Mouse (Mus musculus): Measurements from ENCODE around the gene Cacnb2. TPM values are rescaled to one million over a fixed set of nuclear protein-coding genes. Genes with fewer than 3 reads are reported as not detected.
A peak's percentile ranks its signal among the peaks of the same experiment; 100 is the strongest.

Cacnb2 gene
- polyA plus RNA-seq, 1 experiment from 2014 or later, result 2.7 TPM

DNA sequence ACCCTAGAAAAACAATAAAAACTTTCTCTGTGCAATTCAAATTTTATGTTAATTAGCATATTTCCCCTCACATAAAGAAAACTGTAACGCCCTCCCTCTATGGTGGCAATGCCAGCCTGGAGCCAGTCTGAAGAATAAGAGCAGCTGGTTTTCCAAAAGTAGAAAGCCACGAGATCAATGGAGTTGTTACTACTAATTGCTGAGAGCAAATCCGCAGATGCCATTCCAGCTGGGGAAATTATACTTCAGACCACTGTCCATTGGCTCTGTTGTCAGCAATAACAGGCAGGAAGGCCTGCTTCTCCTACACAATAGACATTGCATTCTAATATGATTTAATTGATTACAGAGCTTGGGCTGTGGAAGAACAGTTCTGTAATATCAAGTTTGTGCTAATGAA, 257.5 kb downstream of the Cacnb2 start:
- no peaks in the 10 kb centered on the region for H3K27me3 ChIP-seq (ENCODE audit: poor library complexity, severe bottlenecking)
- no peaks in the 10 kb centered on the region for H3K9me3 ChIP-seq
- H3K36me3 ChIP-seq (replicated peaks), result no peaks in the 10 kb centered on the region
- peaks cover 18% of the 10 kb centered on the region for H3K4me1 ChIP-seq
- no peak overlapping the region for H3K4me3 ChIP-seq
- H3K27ac ChIP-seq, result no peak overlapping the region
- DNase-seq (ENCODE audit: extremely low spot score, low spot score), result no peak
- WGBS, result 76% methylated on average over 3 of the region's 3 CpGs

DNA sequence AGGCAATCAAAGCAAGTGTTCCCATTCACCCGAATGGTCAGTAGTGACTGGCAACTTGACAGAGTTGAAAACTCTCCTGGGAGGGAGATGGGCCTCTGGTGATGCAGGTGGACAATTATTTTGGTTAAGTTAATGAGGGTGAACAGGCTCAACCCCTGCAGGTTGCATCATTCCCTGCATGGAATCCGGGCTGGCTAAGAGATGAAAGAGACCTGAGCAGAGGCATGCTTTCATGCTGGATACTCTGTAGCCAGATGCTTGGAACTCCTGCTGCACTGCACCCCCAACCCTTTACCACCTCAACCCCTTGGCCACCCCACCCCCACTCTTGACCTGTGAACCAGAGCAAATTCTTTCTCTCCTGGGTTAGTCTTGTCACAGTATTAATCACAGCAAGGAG, 258.7 kb downstream of the Cacnb2 start:
- no peak for DNase-seq (ENCODE audit: extremely low spot score, low spot score)
- Histone ChIP-seq H3K27ac (no peak overlapping the region), H3K4me1 (peaks cover 18% of the 10 kb centered on the region), H3K9me3 (no peaks in the 10 kb centered on the region), H3K4me3 (no peak overlapping the region), H3K36me3 (replicated peaks) (no peaks in the 10 kb centered on the region), H3K27me3 (ENCODE audit: poor library complexity, severe bottlenecking) (no peaks in the 10 kb centered on the region)
- 22% methylated on average over 2 of the region's 2 CpGs for WGBS

DNA sequence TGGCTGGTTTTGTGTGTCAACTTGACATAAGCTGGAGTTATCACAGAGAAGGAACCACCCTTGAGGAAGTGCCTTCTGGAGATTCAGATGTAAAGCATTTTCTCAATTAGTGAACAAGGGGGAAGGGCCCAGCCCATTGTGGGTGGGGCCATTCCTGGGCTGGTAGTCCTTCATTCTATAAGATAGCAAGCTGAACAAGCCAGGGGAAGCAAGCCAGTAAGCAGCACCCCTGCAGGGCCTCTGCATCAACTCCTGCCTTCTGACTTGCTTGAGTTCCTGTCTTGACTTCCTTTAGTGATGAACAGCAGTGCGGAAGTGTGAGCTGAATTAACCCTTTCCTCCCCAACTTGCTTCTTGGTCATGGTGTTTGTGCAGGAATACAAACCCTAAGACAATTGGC, 260.1 kb downstream of the Cacnb2 start:
- no peak for DNase-seq (ENCODE audit: extremely low spot score, low spot score)
- no peak overlapping the region for H3K4me3 ChIP-seq

DNA sequence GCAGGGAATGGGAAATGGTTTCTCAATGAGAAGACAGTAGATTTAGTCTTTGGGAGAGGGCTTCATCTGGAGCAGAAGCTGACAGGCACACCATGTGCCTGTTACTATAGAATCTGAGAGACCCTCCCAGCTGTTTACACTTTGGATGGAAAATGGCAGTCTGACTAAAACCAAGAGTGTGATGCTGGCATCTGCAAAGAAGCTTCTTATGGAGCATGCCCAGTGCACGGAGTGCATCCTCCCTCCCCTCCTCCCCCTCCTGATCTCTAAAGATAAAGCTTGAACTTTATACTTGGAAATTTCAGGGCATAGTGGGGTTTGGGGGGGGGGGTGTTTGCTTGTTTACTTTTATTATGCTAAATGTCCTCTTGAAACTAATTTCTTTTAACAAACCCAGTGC, 270.2 kb downstream of the Cacnb2 start:
- DNase-seq (ENCODE audit: extremely low spot score, low spot score), result no peak
- Histone ChIP-seq H3K27ac (no peak overlapping the region), H3K9me3 (no peaks in the 10 kb centered on the region), H3K4me3 (no peak overlapping the region), H3K27me3 (ENCODE audit: poor library complexity, severe bottlenecking) (0 out of 2 replicates have a peak, but pooled peaks cover 8% of the 10 kb centered on the region), H3K4me1 (peaks cover 28% of the 10 kb centered on the region), H3K36me3 (replicated peaks) (no peaks in the 10 kb centered on the region)
- 55% methylated on average over 1 of the region's 1 CpGs for WGBS

More for the DNA sequence above, 260.1 kb downstream of the Cacnb2 start:
- 48% methylated on average over 1 of the region's 1 CpGs for WGBS
- H3K27ac ChIP-seq, result no peak overlapping the region
- H3K4me1 ChIP-seq, result peaks cover 18% of the 10 kb centered on the region
- H3K9me3 ChIP-seq, result no peaks in the 10 kb centered on the region
- no peaks in the 10 kb centered on the region for H3K36me3 ChIP-seq (replicated peaks)
- H3K27me3 ChIP-seq (ENCODE audit: poor library complexity, severe bottlenecking), result no peaks in the 10 kb centered on the region

DNA sequence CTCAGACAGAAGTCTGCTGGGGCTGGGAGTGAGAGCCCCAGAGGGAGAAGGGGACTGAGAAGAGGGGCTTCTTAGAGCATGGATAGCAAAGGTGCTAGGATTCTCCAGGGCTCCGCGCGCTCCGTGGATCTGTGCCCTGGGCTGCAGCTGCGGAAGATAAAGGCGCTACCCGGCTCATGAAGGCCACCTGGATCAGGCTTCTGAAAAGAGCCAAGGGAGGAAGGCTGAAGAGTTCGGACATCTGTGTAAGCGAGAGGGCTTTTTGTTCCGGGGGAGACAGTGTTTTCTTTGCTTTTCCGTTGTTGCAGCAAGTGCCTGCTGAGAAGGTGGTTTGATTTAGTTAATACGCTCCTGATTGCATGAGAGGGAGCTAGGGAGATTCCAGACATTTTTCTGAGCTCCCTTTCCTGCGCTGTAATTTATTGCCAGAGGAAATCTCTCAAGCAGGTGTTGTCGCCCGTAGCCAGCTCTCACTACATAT, 270.9 kb downstream of the Cacnb2 start:
- H3K27me3 ChIP-seq (ENCODE audit: poor library complexity, severe bottlenecking), result 0 out of 2 replicates have a peak, but pooled peaks cover 8% of the 10 kb centered on the region
- H3K9me3 ChIP-seq, result no peaks in the 10 kb centered on the region
- peaks cover 28% of the 10 kb centered on the region for H3K4me1 ChIP-seq
- H3K36me3 ChIP-seq (replicated peaks), result no peaks in the 10 kb centered on the region
- peak; percentile 20 for DNase-seq (ENCODE audit: extremely low spot score, low spot score)
- 11% methylated on average over 15 of the region's 15 CpGs for WGBS
- peak overlapping the region; percentile 68; the same call in 1 of the 2 replicates for H3K27ac ChIP-seq
- H3K4me3 ChIP-seq, result peak overlapping the region; percentile 37

DNA sequence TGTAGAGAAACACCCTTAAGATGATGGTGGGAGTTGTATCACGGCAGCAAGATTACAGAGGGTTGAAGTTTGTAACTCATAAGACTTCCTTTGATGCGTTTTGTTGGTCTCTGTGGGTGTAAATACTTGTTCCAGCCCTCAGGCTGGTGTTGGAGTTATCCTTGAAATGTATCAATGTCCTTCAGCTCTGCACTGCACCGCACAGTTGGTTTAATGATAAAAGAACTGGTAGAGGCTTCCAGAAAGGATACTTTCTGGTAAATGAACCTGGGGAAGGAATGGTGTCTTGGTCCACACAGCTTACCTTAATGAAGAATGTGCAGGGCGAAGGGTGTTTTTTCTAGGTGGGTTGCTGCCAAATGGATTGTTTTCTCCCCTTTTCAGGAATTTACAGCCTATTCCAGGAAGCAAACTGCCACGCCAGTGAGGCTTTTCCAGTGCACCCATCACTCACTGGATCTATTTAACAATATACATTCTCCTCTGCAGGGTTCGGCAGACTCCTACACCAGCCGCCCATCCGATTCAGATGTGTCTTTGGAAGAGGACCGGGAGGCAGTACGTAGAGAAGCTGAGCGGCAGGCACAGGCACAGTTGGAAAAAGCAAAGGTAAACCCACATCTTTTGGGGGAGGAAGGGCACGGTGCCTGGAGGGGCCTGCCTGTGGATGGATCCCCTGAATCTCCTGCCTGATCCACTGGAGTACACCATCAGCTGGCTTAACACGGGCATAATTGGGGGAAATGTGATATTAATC, 271.6 kb downstream of the Cacnb2 start:
- DNase-seq (ENCODE audit: extremely low spot score, low spot score), result no peak
- Histone ChIP-seq H3K27me3 (ENCODE audit: poor library complexity, severe bottlenecking) (0 out of 2 replicates have a peak, but pooled peaks cover 8% of the 10 kb centered on the region), H3K36me3 (replicated peaks) (no peaks in the 10 kb centered on the region), H3K4me1 (peaks cover 28% of the 10 kb centered on the region), H3K27ac (no peak overlapping the region), H3K4me3 (peak overlapping the region; percentile 37), H3K9me3 (no peaks in the 10 kb centered on the region)
- WGBS, result 47% methylated on average over 13 of the region's 13 CpGs

DNA sequence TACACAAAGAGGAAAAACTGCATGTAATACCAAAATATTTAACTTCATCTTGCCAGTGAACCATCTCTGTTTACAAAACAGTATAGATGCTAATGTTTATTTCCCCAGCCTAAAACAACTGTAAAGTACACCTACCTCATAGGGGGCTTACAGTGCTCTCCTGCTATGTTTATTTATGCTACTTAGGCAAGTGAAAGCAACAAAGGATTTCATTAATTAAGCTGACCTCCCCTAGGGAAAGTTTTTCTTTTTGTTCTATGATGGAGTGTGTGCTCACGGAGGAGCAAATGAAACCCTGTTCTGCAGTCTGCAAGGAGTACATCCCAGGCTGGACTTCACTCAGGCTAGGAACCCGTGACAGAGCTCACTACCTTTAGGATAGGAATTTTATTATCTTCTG, 272.2 kb downstream of the Cacnb2 start:
- no peak for DNase-seq (ENCODE audit: extremely low spot score, low spot score)
- Histone ChIP-seq H3K27me3 (ENCODE audit: poor library complexity, severe bottlenecking) (0 out of 2 replicates have a peak, but pooled peaks cover 8% of the 10 kb centered on the region), H3K27ac (no peak overlapping the region), H3K4me3 (no peak overlapping the region), H3K9me3 (no peaks in the 10 kb centered on the region), H3K36me3 (replicated peaks) (no peaks in the 10 kb centered on the region), H3K4me1 (peaks cover 28% of the 10 kb centered on the region)
- WGBS, result 41% methylated on average over 2 of the region's 2 CpGs

DNA sequence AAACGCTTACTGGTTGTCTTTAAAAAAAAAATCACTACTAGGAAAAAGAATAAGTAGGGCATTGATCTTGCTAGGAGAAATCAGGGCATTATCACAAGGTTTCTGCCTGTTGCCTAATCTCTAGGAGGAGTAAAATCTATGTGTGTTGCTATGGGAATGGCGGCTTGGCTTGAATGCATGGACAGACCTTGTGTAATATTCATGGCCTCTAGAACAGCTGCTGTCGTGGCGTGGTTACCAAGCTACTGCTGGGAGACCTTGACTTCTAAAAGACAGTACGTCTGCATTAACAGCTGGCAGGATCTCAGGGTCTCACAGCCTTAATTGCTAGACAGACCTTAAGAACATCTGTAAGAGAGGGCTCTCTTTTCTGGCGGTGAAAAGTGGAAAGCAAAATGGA, 272.7 kb downstream of the Cacnb2 start:
- no peak overlapping the region for H3K4me3 ChIP-seq
- H3K36me3 ChIP-seq (replicated peaks), result no peaks in the 10 kb centered on the region
- H3K27me3 ChIP-seq (ENCODE audit: poor library complexity, severe bottlenecking), result 0 out of 2 replicates have a peak, but pooled peaks cover 8% of the 10 kb centered on the region
- no peak for DNase-seq (ENCODE audit: extremely low spot score, low spot score)
- no peaks in the 10 kb centered on the region for H3K9me3 ChIP-seq
- H3K27ac ChIP-seq, result no peak overlapping the region
- peaks cover 28% of the 10 kb centered on the region for H3K4me1 ChIP-seq
- 81% methylated on average over 6 of the region's 6 CpGs for WGBS

DNA sequence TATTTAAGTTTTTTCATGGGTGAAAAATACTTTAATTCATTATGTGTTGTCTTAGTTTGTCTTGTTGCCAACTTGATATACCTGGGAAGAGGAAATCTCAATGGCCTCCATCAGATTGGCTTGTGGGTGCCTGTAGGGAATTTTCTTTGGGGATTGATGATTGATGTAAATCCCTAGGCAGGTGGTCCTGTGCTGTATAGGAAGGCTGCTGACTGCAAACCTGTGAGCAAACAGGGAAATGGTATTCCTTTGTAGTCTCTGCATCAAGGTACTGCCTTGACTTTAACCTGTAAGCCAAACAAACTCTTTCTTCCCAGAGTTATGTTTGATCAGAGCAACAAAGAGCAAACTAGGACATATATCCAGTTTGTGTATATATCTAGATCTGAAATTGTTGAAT, 276.1 kb downstream of the Cacnb2 start:
- no peaks in the 10 kb centered on the region for H3K36me3 ChIP-seq (replicated peaks)
- no peak overlapping the region for H3K27ac ChIP-seq

DNA sequence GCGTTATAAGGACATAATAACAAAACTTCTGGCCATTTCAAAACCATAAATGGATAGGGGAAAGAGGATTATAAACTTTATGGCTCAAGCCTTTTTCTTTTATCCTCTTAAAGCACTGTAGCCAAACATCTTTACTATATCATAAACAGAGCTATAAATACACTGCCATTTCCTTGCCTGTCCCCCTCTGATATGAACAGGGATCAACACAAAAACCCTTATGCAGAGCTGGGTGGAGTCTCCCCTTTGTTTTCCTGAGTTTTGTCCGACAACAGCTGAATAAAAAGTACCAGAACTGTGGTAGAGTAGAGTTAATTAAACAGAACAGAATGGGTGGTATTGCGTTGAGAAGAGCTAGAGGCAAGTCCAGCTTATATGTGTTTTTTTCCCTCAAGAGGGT, 280.6 kb downstream of the Cacnb2 start:
- Histone ChIP-seq H3K4me1 (no peaks in the 10 kb centered on the region), H3K36me3 (replicated peaks) (no peaks in the 10 kb centered on the region), H3K4me3 (no peak overlapping the region), H3K27me3 (ENCODE audit: poor library complexity, severe bottlenecking) (no peaks in the 10 kb centered on the region), H3K27ac (no peak overlapping the region), H3K9me3 (no peaks in the 10 kb centered on the region)
- no peak for DNase-seq (ENCODE audit: extremely low spot score, low spot score)
- WGBS, result 84% methylated on average over 3 of the region's 3 CpGs

More for the DNA sequence above, 276.1 kb downstream of the Cacnb2 start:
- DNase-seq (ENCODE audit: extremely low spot score, low spot score), result no peak
- 0 out of 2 replicates have a peak, but pooled peaks cover 8% of the 10 kb centered on the region for H3K27me3 ChIP-seq (ENCODE audit: poor library complexity, severe bottlenecking)
- no peaks in the 10 kb centered on the region for H3K9me3 ChIP-seq
- H3K4me1 ChIP-seq, result peaks cover 19% of the 10 kb centered on the region
- H3K4me3 ChIP-seq, result no peak overlapping the region

DNA sequence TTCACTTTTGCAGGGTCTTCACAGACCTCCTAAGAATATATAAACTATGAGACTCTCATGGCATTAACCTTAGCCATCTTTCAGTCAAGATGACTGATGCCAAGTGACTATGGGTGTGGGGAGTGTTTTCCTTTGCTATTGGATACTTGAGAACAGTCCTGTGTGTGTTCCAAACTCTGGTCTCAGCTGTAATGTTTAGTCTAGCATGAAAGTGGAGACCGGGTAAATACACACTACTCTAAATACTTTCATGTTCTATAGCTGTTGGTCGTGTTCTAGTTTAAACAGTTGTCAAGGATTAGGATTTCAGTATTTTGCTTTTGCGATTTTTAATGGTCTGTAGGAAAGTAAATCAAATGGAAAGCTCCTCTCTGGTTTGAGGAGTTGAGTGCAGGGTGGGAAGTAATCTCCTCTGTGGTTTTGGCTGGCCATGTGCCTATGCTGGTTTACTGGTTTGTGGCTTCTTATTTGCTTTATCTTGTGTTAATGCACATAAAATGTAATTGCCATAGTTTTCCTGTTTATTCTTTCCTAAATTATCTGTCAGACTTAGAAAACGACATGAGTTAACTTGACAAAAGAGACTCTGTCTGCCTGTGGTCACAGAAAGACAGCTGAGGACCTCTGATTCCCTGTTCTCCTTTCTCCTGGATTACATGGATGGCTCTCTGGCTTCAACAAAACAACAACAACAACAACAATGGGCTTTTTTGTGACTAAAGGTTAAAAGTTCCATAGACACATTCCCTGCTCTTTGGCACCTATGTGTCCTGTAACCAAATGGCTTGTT, 285.7 kb downstream of the Cacnb2 start:
- Histone ChIP-seq H3K27me3 (ENCODE audit: poor library complexity, severe bottlenecking) (no peaks in the 10 kb centered on the region), H3K27ac (no peak overlapping the region), H3K9me3 (no peaks in the 10 kb centered on the region), H3K4me3 (no peak overlapping the region), H3K36me3 (replicated peaks) (no peaks in the 10 kb centered on the region), H3K4me1 (no peaks in the 10 kb centered on the region)
- no peak for DNase-seq (ENCODE audit: extremely low spot score, low spot score)
- WGBS, result 75% methylated on average over 4 of the region's 4 CpGs

DNA sequence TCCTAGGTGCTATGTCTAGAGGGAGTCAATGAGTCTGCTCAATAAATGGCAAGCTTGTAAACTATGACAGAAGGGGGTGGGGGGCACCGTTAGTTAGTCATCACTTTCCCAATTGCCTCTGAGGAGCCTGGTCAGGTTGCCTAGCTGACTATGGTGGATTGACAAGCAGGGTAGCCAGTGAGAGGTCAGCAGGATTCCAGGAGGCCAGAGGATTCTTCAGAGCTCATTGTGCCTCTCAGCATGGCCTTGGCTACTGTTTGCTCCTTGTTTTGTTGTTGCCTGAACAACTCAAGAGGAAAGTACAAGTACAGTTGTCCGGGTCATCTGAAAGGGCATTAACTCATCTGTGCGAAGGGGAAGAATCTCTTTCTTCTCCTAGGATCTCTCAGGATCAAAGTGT, 300.9 kb downstream of the Cacnb2 start:
- peaks cover 32% of the 10 kb centered on the region for H3K4me1 ChIP-seq
- no peaks in the 10 kb centered on the region for H3K27me3 ChIP-seq (ENCODE audit: poor library complexity, severe bottlenecking)
- no peak for DNase-seq (ENCODE audit: extremely low spot score, low spot score)
- no peak overlapping the region for H3K27ac ChIP-seq
- H3K36me3 ChIP-seq (replicated peaks), result no peaks in the 10 kb centered on the region
- no peak overlapping the region for H3K4me3 ChIP-seq
- WGBS, result 27% methylated on average over 3 of the region's 3 CpGs
- H3K9me3 ChIP-seq, result no peaks in the 10 kb centered on the region

DNA sequence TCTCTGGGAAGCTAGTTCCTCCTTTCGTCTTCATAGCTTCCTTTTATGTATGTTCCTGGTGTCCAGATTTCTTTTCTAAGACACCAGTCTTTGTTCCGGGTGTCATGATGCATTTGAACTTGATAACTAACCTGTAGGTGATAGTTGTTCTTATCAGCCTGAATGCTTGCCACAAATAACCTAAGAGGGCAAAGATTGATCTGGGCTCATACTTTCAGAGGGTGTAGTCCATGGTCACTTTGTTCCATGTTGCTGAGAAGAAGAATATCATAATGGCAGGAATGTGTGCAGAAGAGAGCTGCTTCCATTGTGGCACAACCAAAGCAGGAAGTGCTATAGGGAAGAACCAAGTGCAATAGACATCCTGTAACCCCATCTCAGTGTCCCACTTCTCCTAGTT, 302.0 kb downstream of the Cacnb2 start:
- Histone ChIP-seq H3K36me3 (replicated peaks) (no peaks in the 10 kb centered on the region), H3K4me3 (no peak overlapping the region), H3K4me1 (peaks cover 32% of the 10 kb centered on the region), H3K27me3 (ENCODE audit: poor library complexity, severe bottlenecking) (no peaks in the 10 kb centered on the region), H3K27ac (no peak overlapping the region), H3K9me3 (no peaks in the 10 kb centered on the region)
- WGBS, result 94% methylated on average over 2 of the region's 2 CpGs
- DNase-seq (ENCODE audit: extremely low spot score, low spot score), result no peak

Measured in forebrain, embryonic 10.5 days (tissue).